Mouse (Mus musculus): Measurements from ENCODE around the gene Ddx31. TPM values are rescaled to one million over a fixed set of nuclear protein-coding genes. Genes with fewer than 3 reads are reported as not detected.

Ddx31 gene
- polyA plus RNA-seq, 1 experiment from 2014 or later = 14.3 TPM

- H3K4me3 ChIP-seq (ENCODE audit: low read length) = peak overlapping the region; percentile 32; the same call in 1 of the 2 replicates
- H3K36me3 ChIP-seq (ENCODE audit: insufficient read depth, low read length) = peaks cover 6% of the 10 kb centered on the region; the same call in 1 of the 2 replicates
- H3K4me2 ChIP-seq (replicated peaks; ENCODE audit: low read depth, low read length) = peak overlapping the region; percentile 50
- under 1% methylated on average over 41 of the region's 41 CpGs for WGBS
- no peak overlapping the region for H3K27ac ChIP-seq (ENCODE audit: low read length)
- no peaks in the 10 kb centered on the region for H3K9me3 ChIP-seq (ENCODE audit: low read length)
- peaks cover 82% of the 10 kb centered on the region for H3K27me3 ChIP-seq (ENCODE audit: insufficient read depth, low read length)
- H3K4me1 ChIP-seq (ENCODE audit: insufficient read depth, low read length) = peaks cover 19% of the 10 kb centered on the region
- H3K9ac ChIP-seq (replicated peaks; ENCODE audit: low read length) = no peak overlapping the region
- peak; percentile 22; the same call in 1 of the 2 replicates for ATAC-seq (ENCODE audit: low FRiP score, low TSS enrichment)
Measured at GRCm38 (mm10) chr2:28909186-28909817, 69.1 kb downstream of the Ddx31 start.

- Histone ChIP-seq H3K36me3 (ENCODE audit: insufficient read depth, low read length) (peaks cover 1% of the 10 kb centered on the region; the same call in 1 of the 2 replicates), H3K27ac (ENCODE audit: low read length) (no peak overlapping the region), H3K4me3 (ENCODE audit: low read length) (no peak overlapping the region), H3K4me1 (ENCODE audit: insufficient read depth, low read length) (peaks cover 19% of the 10 kb centered on the region), H3K9me3 (ENCODE audit: low read length) (no peaks in the 10 kb centered on the region), H3K27me3 (ENCODE audit: insufficient read depth, low read length) (peaks cover 89% of the 10 kb centered on the region), H3K9ac (replicated peaks; ENCODE audit: low read length) (no peak overlapping the region), H3K4me2 (replicated peaks; ENCODE audit: low read depth, low read length) (no peak overlapping the region)
- WGBS = 3% methylated on average over 25 of the region's 25 CpGs
- ATAC-seq (ENCODE audit: low FRiP score, low TSS enrichment) = no peak
Measured at GRCm38 (mm10) chr2:28909818-28910710, 69.9 kb downstream of the Ddx31 start.

GRCm38 (mm10) chr2:28910877-28911276 lies 70.7 kb downstream of the Ddx31 start:
- H3K36me3 ChIP-seq (ENCODE audit: insufficient read depth, low read length) = no peaks in the 10 kb centered on the region
- peaks cover 19% of the 10 kb centered on the region for H3K4me1 ChIP-seq (ENCODE audit: insufficient read depth, low read length)
- no peak for ATAC-seq (ENCODE audit: low FRiP score, low TSS enrichment)
- H3K9ac ChIP-seq (replicated peaks; ENCODE audit: low read length) = no peak overlapping the region
- no peak overlapping the region for H3K4me3 ChIP-seq (ENCODE audit: low read length)
- no peak overlapping the region for H3K27ac ChIP-seq (ENCODE audit: low read length)
- no peaks in the 10 kb centered on the region for H3K9me3 ChIP-seq (ENCODE audit: low read length)
- H3K4me2 ChIP-seq (replicated peaks; ENCODE audit: low read depth, low read length) = no peak overlapping the region
- 4% methylated on average over 3 of the region's 3 CpGs for WGBS
- H3K27me3 ChIP-seq (ENCODE audit: insufficient read depth, low read length) = peaks cover 97% of the 10 kb centered on the region

GRCm38 (mm10) chr2:28911331-28912038 lies 71.3 kb downstream of the Ddx31 start:
- no peak overlapping the region for H3K9ac ChIP-seq (replicated peaks; ENCODE audit: low read length)
- H3K9me3 ChIP-seq (ENCODE audit: low read length) = no peaks in the 10 kb centered on the region
- peaks cover 100% of the 10 kb centered on the region for H3K27me3 ChIP-seq (ENCODE audit: insufficient read depth, low read length)
- under 1% methylated on average over 44 of the region's 44 CpGs for WGBS
- no peak overlapping the region for H3K4me2 ChIP-seq (replicated peaks; ENCODE audit: low read depth, low read length)
- H3K36me3 ChIP-seq (ENCODE audit: insufficient read depth, low read length) = no peaks in the 10 kb centered on the region
- ATAC-seq (ENCODE audit: low FRiP score, low TSS enrichment) = no peak
- no peak overlapping the region for H3K4me3 ChIP-seq (ENCODE audit: low read length)
- H3K4me1 ChIP-seq (ENCODE audit: insufficient read depth, low read length) = peaks cover 19% of the 10 kb centered on the region
- H3K27ac ChIP-seq (ENCODE audit: low read length) = no peak overlapping the region

- WGBS = 2% methylated on average over 33 of the region's 33 CpGs
- Histone ChIP-seq H3K4me1 (ENCODE audit: insufficient read depth, low read length) (peaks cover 19% of the 10 kb centered on the region), H3K4me2 (replicated peaks; ENCODE audit: low read depth, low read length) (no peak overlapping the region), H3K36me3 (ENCODE audit: insufficient read depth, low read length) (no peaks in the 10 kb centered on the region), H3K27me3 (ENCODE audit: insufficient read depth, low read length) (peaks cover 100% of the 10 kb centered on the region), H3K4me3 (ENCODE audit: low read length) (no peak overlapping the region), H3K9ac (replicated peaks; ENCODE audit: low read length) (no peak overlapping the region), H3K9me3 (ENCODE audit: low read length) (no peaks in the 10 kb centered on the region), H3K27ac (ENCODE audit: low read length) (no peak overlapping the region)
- no peak for ATAC-seq (ENCODE audit: low FRiP score, low TSS enrichment)
Measured at GRCm38 (mm10) chr2:28912039-28912700, 72.0 kb downstream of the Ddx31 start.

- no peak overlapping the region for H3K4me3 ChIP-seq (ENCODE audit: low read length)
- H3K36me3 ChIP-seq (ENCODE audit: insufficient read depth, low read length) = no peaks in the 10 kb centered on the region
- no peaks in the 10 kb centered on the region for H3K9me3 ChIP-seq (ENCODE audit: low read length)
- H3K27ac ChIP-seq (ENCODE audit: low read length) = no peak overlapping the region
- no peak for ATAC-seq (ENCODE audit: low FRiP score, low TSS enrichment)
- H3K27me3 ChIP-seq (ENCODE audit: insufficient read depth, low read length) = peaks cover 100% of the 10 kb centered on the region
- H3K4me2 ChIP-seq (replicated peaks; ENCODE audit: low read depth, low read length) = no peak overlapping the region
- WGBS = 3% methylated on average over 4 of the region's 4 CpGs
- no peak overlapping the region for H3K9ac ChIP-seq (replicated peaks; ENCODE audit: low read length)
- peaks cover 16% of the 10 kb centered on the region for H3K4me1 ChIP-seq (ENCODE audit: insufficient read depth, low read length)
Measured at GRCm38 (mm10) chr2:28912961-28913360, 72.8 kb downstream of the Ddx31 start.

- no peak for ATAC-seq (ENCODE audit: low FRiP score, low TSS enrichment)
Measured at GRCm38 (mm10) chr2:28914121-28914520, 73.9 kb downstream of the Ddx31 start.

GRCm38 (mm10) chr2:28915104-28915738 lies 75.0 kb downstream of the Ddx31 start:
- H3K9me3 ChIP-seq (ENCODE audit: low read length) = no peaks in the 10 kb centered on the region
- H3K27ac ChIP-seq (ENCODE audit: low read length) = no peak overlapping the region
- no peak overlapping the region for H3K9ac ChIP-seq (replicated peaks; ENCODE audit: low read length)
- no peaks in the 10 kb centered on the region for H3K36me3 ChIP-seq (ENCODE audit: insufficient read depth, low read length)
- ATAC-seq (ENCODE audit: low FRiP score, low TSS enrichment) = no peak
- no peak overlapping the region for H3K4me2 ChIP-seq (replicated peaks; ENCODE audit: low read depth, low read length)
- no peaks in the 10 kb centered on the region for H3K4me1 ChIP-seq (ENCODE audit: insufficient read depth, low read length)
- H3K4me3 ChIP-seq (ENCODE audit: low read length) = no peak overlapping the region
- peaks cover 97% of the 10 kb centered on the region for H3K27me3 ChIP-seq (ENCODE audit: insufficient read depth, low read length)
- WGBS = 1% methylated on average over 22 of the region's 22 CpGs

More at GRCm38 (mm10) chr2:28914121-28914520, 73.9 kb downstream of the Ddx31 start:
- no peaks in the 10 kb centered on the region for H3K36me3 ChIP-seq (ENCODE audit: insufficient read depth, low read length)
- H3K4me3 ChIP-seq (ENCODE audit: low read length) = no peak overlapping the region
- peaks cover 99% of the 10 kb centered on the region for H3K27me3 ChIP-seq (ENCODE audit: insufficient read depth, low read length)
- no peak overlapping the region for H3K4me2 ChIP-seq (replicated peaks; ENCODE audit: low read depth, low read length)
- peaks cover 4% of the 10 kb centered on the region; the same call in 1 of the 2 replicates for H3K4me1 ChIP-seq (ENCODE audit: insufficient read depth, low read length)
- no peaks in the 10 kb centered on the region for H3K9me3 ChIP-seq (ENCODE audit: low read length)
- no peak overlapping the region for H3K9ac ChIP-seq (replicated peaks; ENCODE audit: low read length)
- H3K27ac ChIP-seq (ENCODE audit: low read length) = no peak overlapping the region
- 4% methylated on average over 2 of the region's 2 CpGs for WGBS
